Mouse (Mus musculus): ENCODE measurements around the gene Snd1.
A peak's percentile ranks its signal among the peaks of the same experiment; 100 is the strongest.

Snd1 gene

DNA sequence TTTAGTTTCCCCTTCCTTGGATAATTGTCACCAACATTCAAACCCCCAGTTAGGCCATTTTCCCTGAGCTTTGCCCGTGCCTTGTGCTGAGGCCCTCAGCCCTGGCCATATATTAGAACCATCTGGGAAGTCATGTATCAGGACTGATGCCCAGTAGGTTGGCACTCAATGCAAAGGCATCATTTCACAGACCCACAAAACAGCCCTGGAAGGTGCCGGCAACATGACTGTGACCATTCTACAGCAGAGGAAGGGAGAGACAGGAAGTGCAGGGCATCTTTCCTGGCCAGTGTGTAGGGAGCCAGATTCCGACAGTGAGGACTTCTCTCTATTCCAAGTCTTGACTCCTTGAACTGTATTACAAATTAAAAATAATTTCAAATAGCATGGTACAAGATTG lies 499.6 kb downstream of the Snd1 start:
- H3K4me3 ChIP-seq (replicated peaks; ENCODE audit: low read length) = no peak overlapping the region
- peaks cover 52% of the 10 kb centered on the region for H3K27me3 ChIP-seq (ENCODE audit: insufficient read depth, low read length)
- H3K36me3 ChIP-seq (ENCODE audit: insufficient read depth, low read length) = no peaks in the 10 kb centered on the region
- TF ChIP-seq POU5F1 (IDR thresholded peaks at IDR 0.05; ENCODE audit: borderline replicate concordance, low read length) = no peak
- no peak for TF ChIP-seq CTCF (conservative IDR thresholded peaks at IDR 0.05; ENCODE audit: low read length)
- TF ChIP-seq NANOG (IDR thresholded peaks at IDR 0.05; ENCODE audit: borderline replicate concordance, low read length) = no peak
- peaks cover 32% of the 10 kb centered on the region for H3K4me1 ChIP-seq (replicated peaks; ENCODE audit: low read depth, low read length)
- peaks cover 7% of the 10 kb centered on the region; the same call in 1 of the 2 replicates for H3K9me3 ChIP-seq (ENCODE audit: low read length)

DNA sequence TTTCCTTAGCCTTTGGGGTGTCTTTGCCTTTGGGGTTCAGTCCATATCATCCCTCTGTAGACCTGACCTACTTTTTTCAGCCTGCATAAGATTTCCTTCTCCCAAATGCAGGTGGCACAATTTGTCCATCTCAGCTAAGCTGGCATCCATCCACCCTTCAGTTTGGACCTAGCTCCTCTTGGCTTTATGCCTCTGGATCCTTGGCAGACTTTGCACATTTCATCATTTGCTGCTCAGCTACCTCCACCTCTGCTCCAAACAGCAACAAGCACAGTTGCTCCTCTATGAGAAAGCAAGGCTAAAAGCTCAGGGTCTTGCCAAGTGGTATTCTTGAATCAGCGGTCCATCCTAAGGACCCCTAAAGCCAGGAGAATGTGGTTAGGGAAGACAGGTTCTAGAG lies 500.2 kb downstream of the Snd1 start:
- H3K9me3 ChIP-seq (ENCODE audit: low read length) = peaks cover 7% of the 10 kb centered on the region; the same call in 1 of the 2 replicates
- H3K4me1 ChIP-seq (replicated peaks; ENCODE audit: low read depth, low read length) = peaks cover 38% of the 10 kb centered on the region
- TF ChIP-seq POU5F1 (IDR thresholded peaks at IDR 0.05; ENCODE audit: borderline replicate concordance, low read length) = no peak
- TF ChIP-seq NANOG (IDR thresholded peaks at IDR 0.05; ENCODE audit: borderline replicate concordance, low read length) = no peak
- no peak for TF ChIP-seq CTCF (conservative IDR thresholded peaks at IDR 0.05; ENCODE audit: low read length)
- no peak overlapping the region for H3K4me3 ChIP-seq (replicated peaks; ENCODE audit: low read length)
- peaks cover 54% of the 10 kb centered on the region for H3K27me3 ChIP-seq (ENCODE audit: insufficient read depth, low read length)
- H3K36me3 ChIP-seq (ENCODE audit: insufficient read depth, low read length) = no peaks in the 10 kb centered on the region

DNA sequence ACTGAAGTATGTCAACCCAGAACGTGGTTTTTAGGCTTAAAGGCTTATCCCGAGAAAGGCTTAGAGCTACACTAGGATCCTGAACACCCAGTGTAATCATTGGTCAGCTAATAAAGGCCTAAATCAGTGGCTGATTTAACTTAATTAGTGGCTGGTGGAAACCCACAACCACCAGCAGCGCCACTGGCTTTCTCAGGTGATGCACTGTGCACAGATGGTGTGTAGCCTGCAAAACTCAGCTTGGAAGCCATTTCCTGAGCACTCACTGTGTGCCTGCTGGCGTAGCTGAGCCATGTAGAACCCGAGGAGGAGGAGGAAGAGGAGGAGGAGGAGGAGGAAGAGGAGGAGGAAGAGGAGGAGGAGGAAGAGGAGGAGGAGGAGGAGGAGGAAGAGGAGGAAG lies 503.1 kb downstream of the Snd1 start:
- H3K27me3 ChIP-seq (ENCODE audit: insufficient read depth, low read length) = peaks cover 71% of the 10 kb centered on the region
- H3K36me3 ChIP-seq (ENCODE audit: insufficient read depth, low read length) = no peaks in the 10 kb centered on the region
- peaks cover 7% of the 10 kb centered on the region; the same call in 1 of the 2 replicates for H3K9me3 ChIP-seq (ENCODE audit: low read length)
- H3K4me3 ChIP-seq (replicated peaks; ENCODE audit: low read length) = 0 out of 2 replicates have a peak overlapping the region, but pooled peaks have one; percentile 10
- TF ChIP-seq NANOG (IDR thresholded peaks at IDR 0.05; ENCODE audit: borderline replicate concordance, low read length) = no peak
- TF ChIP-seq POU5F1 (IDR thresholded peaks at IDR 0.05; ENCODE audit: borderline replicate concordance, low read length) = no peak
- TF ChIP-seq CTCF (conservative IDR thresholded peaks at IDR 0.05; ENCODE audit: low read length) = no peak
- peaks cover 52% of the 10 kb centered on the region for H3K4me1 ChIP-seq (replicated peaks; ENCODE audit: low read depth, low read length)

GRCm38 (mm10) chr6:28978881-28979280 lies 503.9 kb downstream of the Snd1 start:
- H3K27me3 ChIP-seq (ENCODE audit: insufficient read depth, low read length) = peaks cover 80% of the 10 kb centered on the region
- H3K4me1 ChIP-seq (replicated peaks; ENCODE audit: low read depth, low read length) = peaks cover 52% of the 10 kb centered on the region
- H3K9me3 ChIP-seq (ENCODE audit: low read length) = peaks cover 7% of the 10 kb centered on the region; the same call in 1 of the 2 replicates
- TF ChIP-seq CTCF (conservative IDR thresholded peaks at IDR 0.05; ENCODE audit: low read length) (no peak), NANOG (IDR thresholded peaks at IDR 0.05; ENCODE audit: borderline replicate concordance, low read length) (no peak), POU5F1 (IDR thresholded peaks at IDR 0.05; ENCODE audit: borderline replicate concordance, low read length) (no peak)
- H3K4me3 ChIP-seq (replicated peaks; ENCODE audit: low read length) = no peak overlapping the region
- H3K36me3 ChIP-seq (ENCODE audit: insufficient read depth, low read length) = no peaks in the 10 kb centered on the region

- Histone ChIP-seq H3K9me3 (ENCODE audit: low read length) (peaks cover 7% of the 10 kb centered on the region; the same call in 1 of the 2 replicates), H3K4me3 (replicated peaks; ENCODE audit: low read length) (no peak overlapping the region), H3K27me3 (ENCODE audit: insufficient read depth, low read length) (peaks cover 84% of the 10 kb centered on the region), H3K4me1 (replicated peaks; ENCODE audit: low read depth, low read length) (peaks cover 52% of the 10 kb centered on the region), H3K36me3 (ENCODE audit: insufficient read depth, low read length) (no peaks in the 10 kb centered on the region)
- TF ChIP-seq CTCF (conservative IDR thresholded peaks at IDR 0.05; ENCODE audit: low read length) (no peak), POU5F1 (IDR thresholded peaks at IDR 0.05; ENCODE audit: borderline replicate concordance, low read length) (no peak), NANOG (IDR thresholded peaks at IDR 0.05; ENCODE audit: borderline replicate concordance, low read length) (no peak)
Observed at GRCm38 (mm10) chr6:28979586-28979985, 504.6 kb downstream of the Snd1 start.

DNA sequence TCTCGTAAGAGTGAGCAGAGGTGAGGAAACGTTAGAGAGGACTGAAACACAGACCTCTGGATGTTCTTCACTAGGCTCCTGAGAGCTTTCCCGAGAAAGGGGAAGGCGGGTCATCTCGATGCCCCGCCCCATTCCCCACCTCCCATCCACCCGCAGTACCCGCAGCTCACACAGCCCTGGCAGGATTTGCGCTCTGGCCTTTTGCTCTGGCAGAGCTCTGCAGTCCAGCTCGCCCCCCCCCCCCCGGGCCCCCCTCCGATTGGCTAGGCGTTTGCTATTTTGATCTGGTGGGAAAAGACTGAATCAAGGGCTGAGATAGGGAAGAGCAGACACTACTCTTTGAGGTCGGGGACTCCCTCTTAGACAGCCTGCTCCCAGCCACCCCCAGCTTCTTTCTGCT lies 505.3 kb downstream of the Snd1 start:
- Histone ChIP-seq H3K36me3 (ENCODE audit: insufficient read depth, low read length) (no peaks in the 10 kb centered on the region), H3K27me3 (ENCODE audit: insufficient read depth, low read length) (peaks cover 85% of the 10 kb centered on the region), H3K9me3 (ENCODE audit: low read length) (peaks cover 7% of the 10 kb centered on the region; the same call in 1 of the 2 replicates), H3K4me1 (replicated peaks; ENCODE audit: low read depth, low read length) (peaks cover 52% of the 10 kb centered on the region), H3K4me3 (replicated peaks; ENCODE audit: low read length) (peak overlapping the region; percentile 79)
- TF ChIP-seq CTCF (conservative IDR thresholded peaks at IDR 0.05; ENCODE audit: low read length) = no peak
- no peak for TF ChIP-seq POU5F1 (IDR thresholded peaks at IDR 0.05; ENCODE audit: borderline replicate concordance, low read length)
- no peak for TF ChIP-seq NANOG (IDR thresholded peaks at IDR 0.05; ENCODE audit: borderline replicate concordance, low read length)

GRCm38 (mm10) chr6:28980750-28981584 lies 506.0 kb downstream of the Snd1 start:
- peaks cover 83% of the 10 kb centered on the region for H3K27me3 ChIP-seq (ENCODE audit: insufficient read depth, low read length)
- peaks cover 52% of the 10 kb centered on the region for H3K4me1 ChIP-seq (replicated peaks; ENCODE audit: low read depth, low read length)
- H3K4me3 ChIP-seq (replicated peaks; ENCODE audit: low read length) = peak overlapping the region; percentile 79
- H3K36me3 ChIP-seq (ENCODE audit: insufficient read depth, low read length) = no peaks in the 10 kb centered on the region
- peaks cover under 1% of the 10 kb centered on the region; the same call in 1 of the 2 replicates for H3K9me3 ChIP-seq (ENCODE audit: low read length)
- TF ChIP-seq POU5F1 (IDR thresholded peaks at IDR 0.05; ENCODE audit: borderline replicate concordance, low read length) (no peak), CTCF (conservative IDR thresholded peaks at IDR 0.05; ENCODE audit: low read length) (no peak), NANOG (IDR thresholded peaks at IDR 0.05; ENCODE audit: borderline replicate concordance, low read length) (no peak)

DNA sequence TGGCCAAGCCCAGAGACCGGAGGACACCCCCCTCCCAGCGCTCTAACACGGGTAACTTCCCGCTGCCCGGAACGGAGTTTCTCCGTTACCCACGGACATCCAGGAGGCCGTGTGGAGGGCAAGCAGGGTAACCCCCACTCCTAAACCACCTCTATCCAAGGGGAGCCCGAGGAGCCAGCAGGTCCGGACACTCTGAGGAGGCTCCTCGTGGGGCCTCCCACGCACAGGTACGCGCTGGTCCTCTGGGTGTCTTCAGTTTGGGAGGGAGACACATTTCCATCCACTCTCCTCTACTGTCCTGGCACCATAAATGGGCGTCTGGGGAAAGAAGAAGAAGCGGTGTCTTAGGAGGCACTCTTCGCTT lies 506.6 kb downstream of the Snd1 start:
- Histone ChIP-seq H3K4me1 (replicated peaks; ENCODE audit: low read depth, low read length) (peaks cover 51% of the 10 kb centered on the region), H3K9me3 (ENCODE audit: low read length) (no peaks in the 10 kb centered on the region), H3K27me3 (ENCODE audit: insufficient read depth, low read length) (peaks cover 84% of the 10 kb centered on the region), H3K36me3 (ENCODE audit: insufficient read depth, low read length) (no peaks in the 10 kb centered on the region), H3K4me3 (replicated peaks; ENCODE audit: low read length) (peak overlapping the region; percentile 79)
- no peak for TF ChIP-seq CTCF (conservative IDR thresholded peaks at IDR 0.05; ENCODE audit: low read length)
- no peak for TF ChIP-seq POU5F1 (IDR thresholded peaks at IDR 0.05; ENCODE audit: borderline replicate concordance, low read length)
- no peak for TF ChIP-seq NANOG (IDR thresholded peaks at IDR 0.05; ENCODE audit: borderline replicate concordance, low read length)

Data from E14TG2a.4 (cell line).